Mouse (Mus musculus) liver, embryonic 15.5 days (tissue): ENCODE results near the gene Babam2. TPM values are rescaled to one million over a fixed set of nuclear protein-coding genes. Genes with fewer than 3 reads are reported as not detected.
"Not testable (repeated sequence)": the region's sequence is repeated elsewhere in the genome, so short reads cannot be mapped to it uniquely, and the experiment has no call there.

Experiments
- ATAC-seq: fragments of 200-750 bp; cut with Nextera tagmentation; 2 replicates; pipeline ENCODE4 v1.8.0; 2017; ENCODE audit warnings: moderate number of reproducible peaks, mild to moderate bottlenecking, moderate library complexity; ENCODE audit not compliant: insufficient read depth
- H3K27ac ChIP-seq: fragments of 300-500 bp; sonication (generic); replicated peaks from 2 replicates; pipeline ENCODE4 v1.5.1; 2015; ENCODE audit warnings: mild to moderate bottlenecking, inconsistent platforms
- H3K27me3 ChIP-seq: fragments of 300-500 bp; sonication (generic); 2 replicates; pipeline ENCODE4 v1.6.1; 2015; ENCODE audit warnings: mild to moderate bottlenecking, inconsistent platforms
- H3K36me3 ChIP-seq: fragments of 300-500 bp; sonication (generic); replicated peaks from 2 replicates; pipeline ENCODE4 v1.6.1; 2015; ENCODE audit warnings: moderate library complexity, mild to moderate bottlenecking, inconsistent platforms
- H3K4me1 ChIP-seq: fragments of 300-500 bp; sonication (generic); replicated peaks from 2 replicates; pipeline ENCODE4 v1.6.1; 2015; ENCODE audit warnings: inconsistent platforms
- H3K4me2 ChIP-seq: fragments of 300-500 bp; sonication (generic); 2 replicates; pipeline ENCODE4 v1.6.1; 2015; ENCODE audit warnings: moderate library complexity, mild to moderate bottlenecking, inconsistent platforms
- H3K4me3 ChIP-seq: fragments of 300-500 bp; sonication (generic); replicated peaks from 2 replicates; pipeline ENCODE4 v1.5.1; 2015; ENCODE audit warnings: mild to moderate bottlenecking, inconsistent platforms
- H3K9ac ChIP-seq: fragments of 300-500 bp; sonication (generic); 2 replicates; pipeline ENCODE4 v1.6.1; 2015; ENCODE audit warnings: moderate library complexity, mild to moderate bottlenecking, inconsistent platforms
- H3K9me3 ChIP-seq: fragments of 300-500 bp; sonication (generic); replicated peaks from 2 replicates; pipeline ENCODE4 v1.6.1; 2016; ENCODE audit warnings: inconsistent platforms
- WGBS: fragments of 180-500 bp; shearing (Covaris S2); methylation state at CpG from one replicate; pipeline ENCODE4 v1.1.7; 2015; ENCODE audit warnings: mixed read lengths; ENCODE audit not compliant: insufficient replicate concordance; 5-methylcytosine and 5-hydroxymethylcytosine counted together
- polyA plus RNA-seq: library from polyadenylated mRNA; unstranded; fragments of >200 nt; fragmentation: Nextera tagmentation; extraction: Ambion mirVana; gene quantifications from 2 replicates; pipeline ENCODE4 v1.2.1, GENCODE M21; 2015

Babam2 gene
- polyA plus RNA-seq, 1 experiment from 2014 or later, result 30.8 TPM

DNA sequence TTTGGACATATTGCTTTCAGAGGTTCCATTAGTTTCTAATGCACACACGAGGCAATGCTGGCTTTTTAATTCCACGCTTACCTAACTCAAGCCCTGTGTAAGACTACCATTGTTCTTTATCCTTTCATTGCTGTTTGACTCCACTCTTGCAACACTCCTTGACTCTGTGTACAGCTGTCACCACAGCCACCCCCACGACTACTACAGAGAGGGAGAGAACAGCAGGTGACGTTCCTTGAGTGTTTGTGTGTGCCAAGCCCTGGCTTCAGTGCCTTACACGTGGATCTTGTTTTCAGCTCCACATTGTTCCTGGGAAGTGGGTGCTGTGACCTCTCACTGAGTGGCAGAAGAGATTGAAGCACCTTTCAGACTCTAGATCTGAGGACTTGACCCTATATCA, 269.3 kb downstream of the Babam2 start:
- ATAC-seq, result 0 out of 2 replicates have a peak, but pooled peaks have one; percentile 30
- WGBS, result 66% methylated on average over 5 of the region's 5 CpGs
- no peaks in the 10 kb centered on the region for H3K9me3 ChIP-seq
- H3K4me3 ChIP-seq, result no peak overlapping the region
- H3K4me2 ChIP-seq, result no peak overlapping the region
- H3K9ac ChIP-seq, result no peak overlapping the region
- 0 out of 2 replicates have a peak, but pooled peaks cover 4% of the 10 kb centered on the region for H3K4me1 ChIP-seq
- no peaks in the 10 kb centered on the region for H3K36me3 ChIP-seq
- H3K27ac ChIP-seq, result no peak overlapping the region
- no peaks in the 10 kb centered on the region for H3K27me3 ChIP-seq

DNA sequence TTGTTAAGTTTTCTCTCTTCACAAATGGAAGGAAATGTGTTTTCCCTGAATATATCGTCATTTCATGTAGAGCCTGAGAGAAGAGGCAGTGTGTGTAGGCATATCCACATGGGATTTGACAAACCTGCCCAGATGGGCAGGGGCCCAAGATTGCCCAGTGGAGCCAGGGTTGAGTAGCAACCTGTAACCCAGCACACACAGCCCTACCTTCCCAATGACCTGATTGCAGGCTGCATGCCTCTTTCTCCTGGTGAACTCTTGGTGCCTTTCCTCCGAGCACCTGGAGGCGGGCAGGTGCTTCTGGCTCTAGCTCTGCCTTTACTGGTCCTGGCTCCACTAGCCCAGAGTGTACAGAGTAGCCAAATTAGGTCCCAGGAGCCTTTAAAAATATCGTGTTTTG, 270.0 kb downstream of the Babam2 start:
- no peak for ATAC-seq
- Histone ChIP-seq H3K4me2 (no peak overlapping the region), H3K27me3 (no peaks in the 10 kb centered on the region), H3K27ac (peak overlapping the region; percentile 69), H3K9me3 (no peaks in the 10 kb centered on the region), H3K4me3 (no peak overlapping the region), H3K36me3 (no peaks in the 10 kb centered on the region), H3K9ac (no peak overlapping the region), H3K4me1 (0 out of 2 replicates have a peak, but pooled peaks cover 4% of the 10 kb centered on the region)
- 58% methylated on average over 4 of the region's 4 CpGs for whole genome bisulfite sequencing

DNA sequence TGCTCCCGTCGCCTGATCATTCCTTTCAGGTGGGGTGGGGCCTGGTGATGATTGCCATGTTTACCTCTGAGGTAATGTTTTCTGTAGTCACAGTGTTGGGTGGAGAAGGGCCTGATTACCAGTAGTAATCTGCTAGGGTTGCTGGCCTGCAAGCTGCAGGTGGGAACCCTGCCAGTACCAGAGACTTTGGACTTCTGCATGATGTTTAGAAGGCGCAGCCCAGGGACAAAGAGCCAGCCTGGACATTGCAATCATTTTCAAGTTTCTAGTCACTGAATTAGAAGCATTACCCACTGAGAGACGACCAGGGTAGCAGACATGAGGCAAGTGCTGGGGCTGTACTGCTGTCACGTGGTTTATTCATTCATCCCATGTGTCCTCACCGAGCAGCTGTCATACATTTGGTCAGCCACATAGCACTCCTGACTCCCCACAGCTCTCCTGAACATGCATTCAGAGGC, 270.6 kb downstream of the Babam2 start:
- 49% methylated on average over 6 of the region's 6 CpGs for WGBS
- Histone ChIP-seq H3K27me3 (no peaks in the 10 kb centered on the region), H3K4me1 (0 out of 2 replicates have a peak, but pooled peaks cover 4% of the 10 kb centered on the region), H3K4me2 (no peak overlapping the region), H3K9me3 (no peaks in the 10 kb centered on the region), H3K27ac (peak overlapping the region; percentile 69), H3K4me3 (no peak overlapping the region), H3K36me3 (no peaks in the 10 kb centered on the region), H3K9ac (no peak overlapping the region)
- peak; percentile 86 for ATAC-seq

DNA sequence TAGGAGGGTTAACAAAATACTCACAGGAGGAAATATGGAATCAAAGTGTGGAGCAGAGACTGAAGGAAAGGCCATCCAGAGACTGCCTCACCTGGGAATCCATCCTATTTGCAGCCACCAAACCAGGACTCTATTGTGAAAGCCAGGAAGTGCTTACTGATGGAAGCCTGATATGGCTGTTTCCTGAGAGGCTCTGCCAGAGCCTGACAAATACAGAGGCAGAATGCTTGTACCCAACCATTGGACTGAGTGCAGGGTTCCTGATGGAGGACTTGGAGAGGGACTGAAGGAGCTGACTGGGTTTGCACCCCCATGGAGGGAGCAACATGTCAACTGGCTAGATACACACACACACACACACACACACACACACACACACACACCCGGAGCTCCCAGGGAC, 274.9 kb downstream of the Babam2 start:
- H3K9me3 ChIP-seq, H3K4me2 ChIP-seq, H3K9ac ChIP-seq, H3K27ac ChIP-seq, H3K4me3 ChIP-seq, ATAC-seq, H3K4me1 ChIP-seq, H3K36me3 ChIP-seq, H3K27me3 ChIP-seq: not testable (repeated sequence)
- WGBS, result 67% methylated on average over 1 of the region's 1 CpGs

DNA sequence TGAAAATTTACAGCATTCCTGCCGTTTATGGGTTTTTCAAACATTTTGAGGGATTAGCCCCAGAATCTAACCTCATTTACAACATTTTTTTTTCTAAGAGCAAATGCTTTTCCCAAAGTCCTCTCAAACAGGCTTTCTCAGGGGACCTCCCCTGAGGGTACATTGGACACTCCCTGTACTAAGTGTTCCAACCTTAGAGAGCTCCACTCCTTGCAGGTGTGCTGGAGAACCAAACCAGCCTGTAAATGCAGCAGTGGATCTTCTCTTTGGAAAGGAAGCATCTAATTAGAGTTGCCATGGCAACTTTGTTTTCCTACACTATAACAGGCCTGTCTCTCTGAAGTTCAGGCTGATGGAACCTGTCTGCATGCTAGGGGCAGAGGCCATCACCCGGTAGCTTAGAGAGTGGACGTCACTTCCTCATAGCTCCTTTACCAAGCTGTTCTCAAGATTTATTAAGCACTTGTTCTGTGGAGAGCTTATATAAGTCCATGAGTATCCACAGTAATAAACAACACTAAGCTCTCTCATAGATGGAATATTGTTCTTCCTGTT, 277.2 kb downstream of the Babam2 start:
- Histone ChIP-seq H3K4me2 (no peak overlapping the region), H3K27me3 (no peaks in the 10 kb centered on the region), H3K9ac (no peak overlapping the region), H3K4me1 (no peaks in the 10 kb centered on the region), H3K27ac (no peak overlapping the region), H3K9me3 (no peaks in the 10 kb centered on the region), H3K36me3 (no peaks in the 10 kb centered on the region), H3K4me3 (no peak overlapping the region)
- no peak for ATAC-seq
- 64% methylated on average over 3 of the region's 3 CpGs for WGBS

DNA sequence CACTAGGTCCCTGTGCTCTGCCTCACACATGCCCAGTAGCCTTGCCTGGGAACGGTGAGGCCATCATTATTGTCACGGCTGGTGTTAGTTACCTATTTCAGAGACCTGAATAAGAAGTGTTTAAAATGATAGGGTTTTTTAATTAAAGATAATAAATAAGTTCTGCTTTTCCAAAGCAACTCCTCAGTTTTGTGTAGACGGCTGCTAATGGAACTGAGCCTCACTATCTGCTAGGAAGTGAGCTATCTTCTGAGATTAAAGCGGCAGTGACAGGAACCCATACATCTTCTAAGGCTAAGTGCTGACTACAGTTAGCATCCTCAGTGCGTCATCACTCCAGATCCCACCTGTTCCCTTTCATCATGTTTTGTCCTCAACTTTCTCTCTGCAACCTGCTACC, 284.6 kb downstream of the Babam2 start:
- Histone ChIP-seq H3K4me2 (no peak overlapping the region), H3K4me3 (no peak overlapping the region), H3K27me3 (no peaks in the 10 kb centered on the region), H3K36me3 (no peaks in the 10 kb centered on the region), H3K9ac (no peak overlapping the region), H3K4me1 (no peaks in the 10 kb centered on the region), H3K9me3 (no peaks in the 10 kb centered on the region), H3K27ac (no peak overlapping the region)
- no peak for ATAC-seq
- 66% methylated on average over 5 of the region's 5 CpGs for WGBS

DNA sequence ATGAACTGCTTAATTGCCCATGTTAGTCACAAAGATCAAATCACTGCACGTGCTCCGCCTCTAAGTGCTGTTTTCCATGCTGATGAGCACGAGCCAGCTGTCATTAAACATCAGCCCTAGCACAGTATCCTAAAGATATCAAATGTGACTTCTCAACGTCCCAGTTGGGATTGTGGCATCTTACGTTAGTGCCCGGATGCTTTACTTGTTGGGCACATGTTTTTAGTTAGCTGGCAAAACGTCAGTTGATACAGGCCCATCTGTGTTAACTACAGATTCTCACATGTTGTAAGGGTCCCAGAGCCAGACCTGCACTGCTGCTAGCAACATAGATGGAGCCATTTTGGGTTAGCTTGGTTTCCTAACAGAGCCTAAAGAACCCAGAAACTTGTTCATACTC, 285.7 kb downstream of the Babam2 start:
- no peaks in the 10 kb centered on the region for H3K4me1 ChIP-seq
- no peak overlapping the region for H3K9ac ChIP-seq
- no peak for ATAC-seq

DNA sequence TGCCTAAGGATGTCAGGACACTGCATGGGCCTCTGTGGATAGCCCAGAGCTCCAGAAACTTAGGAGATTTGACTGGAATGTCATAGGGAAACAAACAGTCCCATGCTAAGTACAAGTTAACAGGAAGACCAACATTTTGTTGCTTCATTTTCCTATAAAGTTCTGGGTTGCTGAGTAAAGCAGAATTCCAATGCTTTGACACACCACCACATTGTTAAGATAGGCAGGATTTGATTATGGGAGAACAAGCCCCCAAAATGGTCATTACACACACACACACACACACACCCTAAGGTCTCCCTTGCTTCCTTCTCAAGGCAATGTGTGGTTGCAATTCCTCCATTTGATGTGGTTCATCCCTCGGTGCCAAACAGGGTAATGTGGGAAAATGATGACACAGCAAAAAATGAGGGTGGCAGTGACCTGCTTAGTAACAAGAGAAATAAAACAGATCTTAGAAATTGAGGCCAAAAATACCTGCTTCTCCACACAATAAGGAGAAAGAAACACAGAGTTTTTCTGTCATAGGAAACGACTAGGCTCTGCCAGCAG, 286.4 kb downstream of the Babam2 start:
- no peaks in the 10 kb centered on the region for H3K9me3 ChIP-seq
- no peak overlapping the region for H3K9ac ChIP-seq
- no peak for ATAC-seq
- H3K27ac ChIP-seq, result no peak overlapping the region
- no peaks in the 10 kb centered on the region for H3K36me3 ChIP-seq
- no peaks in the 10 kb centered on the region for H3K4me1 ChIP-seq
- no peak overlapping the region for H3K4me2 ChIP-seq
- no peaks in the 10 kb centered on the region for H3K27me3 ChIP-seq
- WGBS, result 41% methylated on average over 2 of the region's 2 CpGs
- no peak overlapping the region for H3K4me3 ChIP-seq

More for the DNA sequence above, 285.7 kb downstream of the Babam2 start:
- Histone ChIP-seq H3K27ac (no peak overlapping the region), H3K4me3 (no peak overlapping the region), H3K9me3 (no peaks in the 10 kb centered on the region), H3K4me2 (no peak overlapping the region), H3K27me3 (no peaks in the 10 kb centered on the region), H3K36me3 (no peaks in the 10 kb centered on the region)
- 75% methylated on average over 7 of the region's 7 CpGs for WGBS

DNA sequence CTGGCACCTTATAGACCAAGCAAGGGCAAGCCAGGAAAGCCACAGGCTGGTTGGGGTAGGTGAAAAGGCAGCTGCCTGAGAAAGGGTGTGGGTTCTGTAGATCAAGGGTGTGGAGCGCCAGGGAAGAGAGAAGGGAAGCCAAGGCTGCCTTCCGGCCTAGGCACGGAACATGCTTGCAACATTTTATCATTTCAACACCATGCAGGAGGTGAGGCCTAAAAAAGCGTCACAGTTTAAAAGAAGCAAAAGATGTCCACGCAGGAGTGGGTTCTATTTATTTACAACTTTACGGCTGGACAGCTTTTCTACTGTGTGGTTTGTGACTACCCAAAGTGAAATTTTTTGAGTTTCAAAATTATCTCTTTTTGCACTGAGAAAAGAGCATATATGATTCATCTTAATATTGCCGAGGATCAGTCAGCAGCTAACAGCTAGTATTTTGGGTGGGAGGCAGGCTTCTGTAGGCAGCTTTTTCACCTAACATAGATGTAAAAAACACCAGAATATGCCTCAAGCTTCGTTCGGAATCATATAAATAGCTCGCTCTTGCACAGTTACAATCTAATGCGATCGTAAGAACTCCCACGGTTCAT, 287.0 kb downstream of the Babam2 start:
- H3K4me1 ChIP-seq, result no peaks in the 10 kb centered on the region
- no peak for ATAC-seq
- no peaks in the 10 kb centered on the region for H3K36me3 ChIP-seq
- 71% methylated on average over 13 of the region's 13 CpGs for WGBS
- no peaks in the 10 kb centered on the region for H3K27me3 ChIP-seq
- H3K4me2 ChIP-seq, result no peak overlapping the region
- no peak overlapping the region for H3K4me3 ChIP-seq
- H3K9ac ChIP-seq, result no peak overlapping the region
- H3K9me3 ChIP-seq, result no peaks in the 10 kb centered on the region
- H3K27ac ChIP-seq, result no peak overlapping the region

DNA sequence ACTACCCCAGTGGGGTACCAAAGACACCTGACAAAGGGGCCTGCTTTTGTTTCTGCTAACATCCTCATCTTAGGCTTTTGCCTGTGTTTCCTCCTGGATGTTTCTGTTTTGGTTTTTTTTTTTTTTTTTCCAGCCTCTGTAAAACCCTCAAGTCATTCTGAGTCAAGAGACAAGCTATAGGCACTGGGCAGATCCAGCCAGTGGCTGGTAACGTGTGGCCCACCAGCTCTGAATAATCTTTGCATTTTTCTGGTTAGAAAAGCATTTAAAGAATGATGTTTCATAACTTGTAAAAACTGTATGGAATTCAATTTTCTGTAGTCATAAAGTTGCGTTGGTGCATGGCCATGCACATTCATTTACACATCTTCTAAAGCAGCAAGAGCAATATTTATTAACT, 287.5 kb downstream of the Babam2 start:
- no peaks in the 10 kb centered on the region for H3K36me3 ChIP-seq
- ATAC-seq, result no peak
- no peak overlapping the region for H3K27ac ChIP-seq
- WGBS, result 70% methylated on average over 2 of the region's 2 CpGs
- no peaks in the 10 kb centered on the region for H3K4me1 ChIP-seq
- no peaks in the 10 kb centered on the region for H3K9me3 ChIP-seq
- no peak overlapping the region for H3K4me3 ChIP-seq
- H3K9ac ChIP-seq, result no peak overlapping the region
- no peaks in the 10 kb centered on the region for H3K27me3 ChIP-seq
- no peak overlapping the region for H3K4me2 ChIP-seq

DNA sequence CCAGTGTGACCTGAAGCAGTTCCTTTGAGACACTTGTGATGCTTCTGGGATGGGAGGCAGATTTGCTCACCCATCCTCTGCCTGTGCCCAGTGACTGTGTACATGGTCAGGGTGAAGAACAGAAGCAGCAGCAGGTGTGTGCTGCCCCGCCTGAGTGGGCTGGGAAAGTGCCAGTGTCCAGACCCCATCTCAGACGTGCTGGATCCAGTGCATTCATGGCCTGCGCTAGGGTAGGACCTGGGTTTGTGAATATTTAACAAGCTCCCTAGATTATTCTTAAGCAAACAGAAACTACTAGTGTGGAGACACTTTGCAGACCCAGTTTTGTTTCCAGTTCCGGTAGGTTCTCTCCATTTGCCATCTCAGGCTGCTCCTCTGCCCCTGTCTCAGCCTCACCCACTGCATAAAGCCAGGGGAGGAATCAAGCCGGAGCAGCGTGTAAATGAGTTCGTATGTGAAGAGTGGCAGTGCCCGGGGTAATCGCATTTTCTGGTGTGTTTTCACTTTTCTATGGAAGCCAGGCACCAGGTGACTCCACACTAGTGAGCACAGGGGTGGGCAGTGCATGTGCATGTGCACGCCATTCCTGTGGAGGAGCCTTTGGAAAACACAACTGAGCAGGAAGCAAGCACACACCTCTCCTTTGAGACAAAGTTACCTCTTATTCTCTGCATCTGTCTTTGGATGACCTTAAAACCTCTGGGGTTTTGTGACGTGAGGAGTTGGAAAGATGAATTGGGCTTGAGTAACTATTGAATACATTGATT, 290.2 kb downstream of the Babam2 start:
- Histone ChIP-seq H3K4me3 (no peak overlapping the region), H3K4me2 (no peak overlapping the region), H3K9me3 (no peaks in the 10 kb centered on the region), H3K4me1 (no peaks in the 10 kb centered on the region), H3K27ac (no peak overlapping the region), H3K27me3 (no peaks in the 10 kb centered on the region), H3K9ac (no peak overlapping the region), H3K36me3 (no peaks in the 10 kb centered on the region)
- WGBS, result 72% methylated on average over 11 of the region's 11 CpGs
- ATAC-seq, result no peak
